Mouse (Mus musculus): ENCODE measurements around the gene Spsb4. TPM values are rescaled to one million over a fixed set of nuclear protein-coding genes. Genes with fewer than 3 reads are reported as not detected.

Gene Spsb4
- polyA plus RNA-seq, 1 experiment from 2014 or later: 6.1 TPM

DNA sequence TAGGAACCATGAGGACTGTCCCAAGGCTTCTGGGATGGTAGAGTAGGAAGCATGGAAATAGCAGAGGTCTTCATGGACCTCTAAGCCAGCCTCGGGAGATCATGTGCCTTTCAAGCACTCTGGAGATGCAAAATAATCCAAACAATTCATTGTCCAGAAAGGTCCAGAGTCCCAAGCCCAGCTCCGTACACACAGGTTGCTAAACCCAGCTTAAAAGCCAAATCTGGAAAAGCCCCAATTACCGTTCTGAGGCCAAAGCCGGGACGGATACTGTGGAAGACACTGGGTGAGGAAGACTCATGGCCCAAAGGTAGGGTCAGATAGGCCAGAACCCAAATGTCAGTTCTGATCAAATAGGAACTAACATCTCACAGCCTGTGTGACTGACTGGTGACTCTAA is 36.8 kb downstream of the Spsb4 start:
- DNase-seq (ENCODE audit: low spot score) (no peak), ATAC-seq (ENCODE audit: low FRiP score, low TSS enrichment) (no peak)
- Histone ChIP-seq H3K36me3 (ENCODE audit: control insufficient read depth, insufficient read depth, low read length) (no peaks in the 10 kb centered on the region), H3K9me3 (ENCODE audit: control insufficient read depth, low read length) (no peaks in the 10 kb centered on the region), H3K27me3 (ENCODE audit: control insufficient read depth, insufficient read depth, low read length) (no peaks in the 10 kb centered on the region), H3K4me1 (replicated peaks; ENCODE audit: control insufficient read depth, insufficient read depth) (peaks cover 2% of the 10 kb centered on the region; the same call in 1 of the 2 replicates), H3K4me3 (ENCODE audit: low read depth, low read length) (no peak overlapping the region), H3K4me2 (replicated peaks; ENCODE audit: low read depth) (no peak overlapping the region), H3K27ac (replicated peaks) (no peak overlapping the region), H3K9ac (ENCODE audit: low read length) (no peak overlapping the region)
- 83% methylated on average over 5 of the region's 5 CpGs for WGBS
- TF ChIP-seq EP300 (optimal IDR thresholded peaks at IDR 0.05) (no peak), CTCF (IDR thresholded peaks at IDR 0.05; ENCODE audit: low read depth) (no peak)

DNA sequence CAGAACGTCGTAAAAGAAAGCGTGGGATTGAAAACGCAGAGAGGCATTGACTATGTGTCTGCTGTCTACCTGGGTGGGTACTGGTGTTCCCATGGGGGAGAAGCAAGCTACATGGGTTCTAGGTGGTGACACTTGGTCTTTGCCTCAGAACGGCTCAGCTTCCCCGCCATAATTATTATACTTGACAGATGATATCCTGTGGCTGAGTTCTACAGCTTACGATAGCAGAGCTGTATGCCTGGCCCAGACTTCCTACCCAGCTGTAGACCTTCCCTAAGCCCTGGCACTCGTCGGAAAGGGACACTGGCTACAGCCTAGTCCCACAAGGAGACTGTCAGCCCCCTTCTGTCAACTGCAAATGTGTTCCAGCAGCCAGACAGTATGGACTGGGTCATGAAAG is 37.5 kb downstream of the Spsb4 start:
- 0 out of 2 replicates have a peak, but pooled peaks cover 2% of the 10 kb centered on the region for H3K4me1 ChIP-seq (replicated peaks; ENCODE audit: control insufficient read depth, insufficient read depth)

DNA sequence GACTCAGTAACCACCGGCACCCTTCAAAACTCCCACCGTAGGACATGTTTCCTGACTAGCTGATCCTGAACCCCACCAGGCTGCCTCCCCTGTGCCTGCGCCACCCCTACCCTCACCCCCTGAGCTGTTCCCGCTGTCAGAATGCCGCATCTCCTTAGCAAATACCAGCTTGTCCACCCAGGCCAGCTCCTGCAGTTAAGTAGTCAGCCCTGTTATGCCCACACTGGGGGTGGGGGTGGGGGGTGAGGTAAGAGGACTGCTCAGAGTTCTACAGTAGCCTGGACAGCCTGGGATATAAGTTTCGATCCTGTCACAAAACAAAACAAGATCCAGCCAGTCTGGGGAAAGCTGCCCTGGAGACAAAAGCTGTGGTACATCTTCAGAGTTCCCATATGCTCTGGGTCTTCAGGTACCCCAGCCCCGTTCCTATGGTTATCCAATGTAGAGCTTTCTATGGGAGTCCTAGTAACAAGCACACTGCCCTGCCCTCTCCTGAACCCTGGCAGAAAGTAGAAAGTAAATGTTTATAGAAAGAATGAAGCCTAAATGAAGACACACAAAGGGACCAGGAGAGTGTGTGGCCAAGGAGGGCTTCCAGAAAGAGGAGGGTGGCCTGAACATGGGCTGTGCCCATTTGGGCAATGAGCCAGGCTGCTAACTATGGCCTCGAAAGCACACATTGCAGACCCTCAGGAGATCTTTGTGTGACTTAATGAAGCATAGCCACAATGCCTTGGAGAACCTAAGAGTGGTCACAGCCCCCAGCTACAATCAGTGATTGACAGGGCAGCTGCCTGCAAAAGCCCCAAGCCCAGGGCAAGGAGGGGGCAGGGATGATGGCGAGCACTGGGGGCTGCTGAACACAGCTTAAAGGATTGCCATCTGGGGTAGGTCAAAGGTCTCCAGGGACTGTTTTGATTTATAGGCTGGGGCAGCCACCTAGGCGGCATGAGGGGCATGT is 38.3 kb downstream of the Spsb4 start:
- H3K9ac ChIP-seq (ENCODE audit: low read length): no peak overlapping the region
- H3K4me1 ChIP-seq (replicated peaks; ENCODE audit: control insufficient read depth, insufficient read depth): 0 out of 2 replicates have a peak, but pooled peaks cover 2% of the 10 kb centered on the region
- H3K27ac ChIP-seq (replicated peaks): no peak overlapping the region; the same call in 1 of the 2 replicates
- TF ChIP-seq EP300 (optimal IDR thresholded peaks at IDR 0.05): no peak
- TF ChIP-seq CTCF (IDR thresholded peaks at IDR 0.05; ENCODE audit: low read depth): no peak
- ATAC-seq (ENCODE audit: low FRiP score, low TSS enrichment): peak; percentile 22; the same call in 1 of the 2 replicates
- no peaks in the 10 kb centered on the region for H3K36me3 ChIP-seq (ENCODE audit: control insufficient read depth, insufficient read depth, low read length)
- DNase-seq (ENCODE audit: low spot score): no peak
- 0 out of 2 replicates have a peak overlapping the region, but pooled peaks have one; percentile 1 for H3K4me2 ChIP-seq (replicated peaks; ENCODE audit: low read depth)
- no peaks in the 10 kb centered on the region for H3K9me3 ChIP-seq (ENCODE audit: control insufficient read depth, low read length)
- H3K4me3 ChIP-seq (ENCODE audit: low read depth, low read length): no peak overlapping the region
- 32% methylated on average over 10 of the region's 10 CpGs for WGBS
- no peaks in the 10 kb centered on the region for H3K27me3 ChIP-seq (ENCODE audit: control insufficient read depth, insufficient read depth, low read length)

More for the DNA sequence above, 37.5 kb downstream of the Spsb4 start:
- WGBS: 50% methylated on average over 9 of the region's 9 CpGs
- H3K27ac ChIP-seq (replicated peaks): no peak overlapping the region
- no peaks in the 10 kb centered on the region for H3K27me3 ChIP-seq (ENCODE audit: control insufficient read depth, insufficient read depth, low read length)
- ATAC-seq (ENCODE audit: low FRiP score, low TSS enrichment): no peak
- no peak overlapping the region for H3K4me3 ChIP-seq (ENCODE audit: low read depth, low read length)
- H3K9ac ChIP-seq (ENCODE audit: low read length): no peak overlapping the region
- DNase-seq (ENCODE audit: low spot score): no peak
- H3K36me3 ChIP-seq (ENCODE audit: control insufficient read depth, insufficient read depth, low read length): no peaks in the 10 kb centered on the region
- TF ChIP-seq CTCF (IDR thresholded peaks at IDR 0.05; ENCODE audit: low read depth) (no peak), EP300 (optimal IDR thresholded peaks at IDR 0.05) (no peak)
- H3K4me2 ChIP-seq (replicated peaks; ENCODE audit: low read depth): no peak overlapping the region
- no peaks in the 10 kb centered on the region for H3K9me3 ChIP-seq (ENCODE audit: control insufficient read depth, low read length)

- 0 out of 2 replicates have a peak, but pooled peaks have one; percentile 11 for ATAC-seq (ENCODE audit: low FRiP score, low TSS enrichment)
- Histone ChIP-seq H3K27me3 (ENCODE audit: control insufficient read depth, insufficient read depth, low read length) (no peaks in the 10 kb centered on the region), H3K4me3 (ENCODE audit: low read depth, low read length) (no peak overlapping the region), H3K9me3 (ENCODE audit: control insufficient read depth, low read length) (no peaks in the 10 kb centered on the region), H3K36me3 (ENCODE audit: control insufficient read depth, insufficient read depth, low read length) (no peaks in the 10 kb centered on the region), H3K4me1 (replicated peaks; ENCODE audit: control insufficient read depth, insufficient read depth) (0 out of 2 replicates have a peak, but pooled peaks cover 2% of the 10 kb centered on the region), H3K27ac (replicated peaks) (no peak overlapping the region; the same call in 1 of the 2 replicates), H3K9ac (ENCODE audit: low read length) (no peak overlapping the region), H3K4me2 (replicated peaks; ENCODE audit: low read depth) (0 out of 2 replicates have a peak overlapping the region, but pooled peaks have one; percentile 1)
- TF ChIP-seq EP300 (optimal IDR thresholded peaks at IDR 0.05) (no peak), CTCF (IDR thresholded peaks at IDR 0.05; ENCODE audit: low read depth) (no peak)
- no peak for DNase-seq (ENCODE audit: low spot score)
- 26% methylated on average over 13 of the region's 13 CpGs for WGBS
Measured at GRCm38 (mm10) chr9:96979417-96980030, 39.1 kb downstream of the Spsb4 start.

GRCm38 (mm10) chr9:96978147-96978782 is 40.4 kb downstream of the Spsb4 start:
- DNase-seq (ENCODE audit: low spot score): no peak
- no peak overlapping the region for H3K4me2 ChIP-seq (replicated peaks; ENCODE audit: low read depth)
- 0 out of 2 replicates have a peak, but pooled peaks cover 2% of the 10 kb centered on the region for H3K4me1 ChIP-seq (replicated peaks; ENCODE audit: control insufficient read depth, insufficient read depth)
- no peaks in the 10 kb centered on the region for H3K27me3 ChIP-seq (ENCODE audit: control insufficient read depth, insufficient read depth, low read length)
- no peak overlapping the region for H3K27ac ChIP-seq (replicated peaks)
- 79% methylated on average over 10 of the region's 10 CpGs for WGBS
- H3K4me3 ChIP-seq (ENCODE audit: low read depth, low read length): no peak overlapping the region
- no peaks in the 10 kb centered on the region for H3K36me3 ChIP-seq (ENCODE audit: control insufficient read depth, insufficient read depth, low read length)
- TF ChIP-seq EP300 (optimal IDR thresholded peaks at IDR 0.05) (no peak), CTCF (IDR thresholded peaks at IDR 0.05; ENCODE audit: low read depth) (no peak)
- no peaks in the 10 kb centered on the region for H3K9me3 ChIP-seq (ENCODE audit: control insufficient read depth, low read length)
- H3K9ac ChIP-seq (ENCODE audit: low read length): no peak overlapping the region
- ATAC-seq (ENCODE audit: low FRiP score, low TSS enrichment): no peak
